Mouse (Mus musculus) liver, adult 2 months (tissue): ENCODE data around the gene Aqp2.

Experiments used
- CTCF ChIP-seq: fragments of 200-500 bp; IDR thresholded peaks from 2 replicates; pipeline ENCODE4 v1.5.1; 2011; ENCODE audit warnings: low read depth, low read length, control low read depth
- POLR2A ChIP-seq: fragments of 200-500 bp; IDR thresholded peaks from 2 replicates; pipeline ENCODE4 v1.6.1; 2011; ENCODE audit warnings: low read length, control low read depth; ENCODE audit not compliant: insufficient read depth; ENCODE audit errors: extremely low read depth

GRCm38 (mm10) chr15:99592177-99592576, 13.3 kb downstream of the Aqp2 start:
- TF ChIP-seq CTCF (no peak), POLR2A (no peak)
